Mouse (Mus musculus) megakaryocyte, embryonic 14.5 days (primary cell): ENCODE measurements at regions not wholly inside any gene's neighbourhood (a gene's known extent, or its start where the extent isn't known, plus 50 kb on each side); places are given as distances from the start of the nearest gene placed in this dataset.

Experiments used
- FLI1 ChIP-seq: IDR thresholded peaks from 2 replicates; pipeline ENCODE4 v1.6.1; 2012; ENCODE audit warnings: low read length, inconsistent platforms, mixed read lengths
- GATA1 ChIP-seq: IDR thresholded peaks from 3 replicates; pipeline ENCODE4 v1.6.1; 2012; ENCODE audit warnings: mixed read lengths, low read length, inconsistent platforms, borderline replicate concordance

- TF ChIP-seq GATA1 (no peak), FLI1 (no peak)
Observed at GRCm38 (mm10) chr14:67613221-67613620, 1604.2 kb upstream of the Gulo start.
